Mouse (Mus musculus): Measurements from ENCODE around the gene Zfp874b.
"Not testable (repeated sequence)": the region's sequence is repeated elsewhere in the genome, so short reads cannot be mapped to it uniquely, and the experiment has no call there.

The Zfp874b gene

GRCm38 (mm10) chr13:67483625-67484423 is at the start of gene Zfp874b:
Gene Zfp874b (minus strand): TSS chr13:67484258.
- DNase-seq (ENCODE audit: extremely low spot score, low read depth, low spot score), result peak; percentile 77

GRCm38 (mm10) chr13:67527049-67527730 is 43.1 kb upstream of the Zfp874b start:
- DNase-seq (ENCODE audit: extremely low spot score, low read depth, low spot score), result no peak

GRCm38 (mm10) chr13:67525753-67526410 is 41.8 kb upstream of the Zfp874b start, which contains the start of the genes Gm26965 and Zfp87:
Gene Gm26965 (minus strand): TSS chr13:67526151.
Gene Zfp87 (minus strand): TSS chr13:67526177.
- DNase-seq (ENCODE audit: extremely low spot score, low read depth, low spot score), result peak; percentile 91

- no peak for DNase-seq (ENCODE audit: extremely low spot score, low read depth, low spot score)
These were observed 16.9 kb upstream of the Zfp874b start for GRCm38 (mm10) chr13:67500908-67501307.

- DNase-seq (ENCODE audit: extremely low spot score, low read depth, low spot score), result peak; percentile 66
These were observed 16.1 kb upstream of the Zfp874b start, which contains the start of gene Zfp58 for GRCm38 (mm10) chr13:67500084-67500719. Gene Zfp58 (minus strand): TSS chr13:67500555.

GRCm38 (mm10) chr13:67495631-67496030 is 11.6 kb upstream of the Zfp874b start:
- no peak for DNase-seq (ENCODE audit: extremely low spot score, low read depth, low spot score)

- DNase-seq (ENCODE audit: extremely low spot score, low read depth, low spot score), result peak; percentile 3
These were observed 360 bp upstream of the Zfp874b start for GRCm38 (mm10) chr13:67484424-67484811.

- DNase-seq (ENCODE audit: extremely low spot score, low read depth, low spot score), result no peak
These were observed 2.5 kb downstream of the Zfp874b start for GRCm38 (mm10) chr13:67481528-67481927.

GRCm38 (mm10) chr13:67469274-67469673 is 14.8 kb downstream of the Zfp874b start:
- no peak for DNase-seq (ENCODE audit: extremely low spot score, low read depth, low spot score)

GRCm38 (mm10) chr13:67463506-67464185 is 20.4 kb downstream of the Zfp874b start:
- DNase-seq (ENCODE audit: extremely low spot score, low read depth, low spot score), result not testable (repeated sequence)

- DNase-seq (ENCODE audit: extremely low spot score, low read depth, low spot score), result no peak
These were observed 32.1 kb downstream of the Zfp874b start for GRCm38 (mm10) chr13:67452021-67452309.

- peak; percentile 71 for DNase-seq (ENCODE audit: extremely low spot score, low read depth, low spot score)
These were observed 32.7 kb downstream of the Zfp874b start, which contains the start of gene Zfp874a for GRCm38 (mm10) chr13:67451172-67452020. Gene Zfp874a (minus strand): TSS chr13:67451624.

GRCm38 (mm10) chr13:67437095-67437494 is 47.0 kb downstream of the Zfp874b start:
- not testable (repeated sequence) for DNase-seq (ENCODE audit: extremely low spot score, low read depth, low spot score)

GRCm38 (mm10) chr13:67428116-67428515 is 55.9 kb downstream of the Zfp874b start:
- no peak for DNase-seq (ENCODE audit: extremely low spot score, low read depth, low spot score)

- DNase-seq (ENCODE audit: extremely low spot score, low read depth, low spot score), result not testable (repeated sequence)
These were observed 58.4 kb downstream of the Zfp874b start for GRCm38 (mm10) chr13:67425699-67426098.

- not testable (repeated sequence) for DNase-seq (ENCODE audit: extremely low spot score, low read depth, low spot score)
These were observed 61.5 kb downstream of the Zfp874b start for GRCm38 (mm10) chr13:67422532-67422931.
